Mouse (Mus musculus): Measurements from ENCODE around the gene Hadh.

- TF ChIP-seq CTCF (IDR thresholded peaks at IDR 0.05; ENCODE audit: low read depth) (no peak), EP300 (optimal IDR thresholded peaks at IDR 0.05) (no peak)
Observed at GRCm38 (mm10) chr3:131190239-131190638, 81.7 kb downstream of the Hadh start.
